Mouse (Mus musculus) urinary bladder, postnatal 0 days (tissue): Measurements from ENCODE around the gene Ttc39d. TPM values are rescaled to one million over a fixed set of nuclear protein-coding genes. Genes with fewer than 3 reads are reported as not detected.

Experiments
- polyA plus RNA-seq: library from polyadenylated mRNA; unstranded; fragments of >200 nt; fragmentation: Nextera tagmentation; extraction: Ambion mirVana; gene quantifications from 2 replicates; pipeline ENCODE4 v1.2.1, GENCODE M21; 2015

The Ttc39d gene
- not detected in 2 replicates for polyA plus RNA-seq

DNA sequence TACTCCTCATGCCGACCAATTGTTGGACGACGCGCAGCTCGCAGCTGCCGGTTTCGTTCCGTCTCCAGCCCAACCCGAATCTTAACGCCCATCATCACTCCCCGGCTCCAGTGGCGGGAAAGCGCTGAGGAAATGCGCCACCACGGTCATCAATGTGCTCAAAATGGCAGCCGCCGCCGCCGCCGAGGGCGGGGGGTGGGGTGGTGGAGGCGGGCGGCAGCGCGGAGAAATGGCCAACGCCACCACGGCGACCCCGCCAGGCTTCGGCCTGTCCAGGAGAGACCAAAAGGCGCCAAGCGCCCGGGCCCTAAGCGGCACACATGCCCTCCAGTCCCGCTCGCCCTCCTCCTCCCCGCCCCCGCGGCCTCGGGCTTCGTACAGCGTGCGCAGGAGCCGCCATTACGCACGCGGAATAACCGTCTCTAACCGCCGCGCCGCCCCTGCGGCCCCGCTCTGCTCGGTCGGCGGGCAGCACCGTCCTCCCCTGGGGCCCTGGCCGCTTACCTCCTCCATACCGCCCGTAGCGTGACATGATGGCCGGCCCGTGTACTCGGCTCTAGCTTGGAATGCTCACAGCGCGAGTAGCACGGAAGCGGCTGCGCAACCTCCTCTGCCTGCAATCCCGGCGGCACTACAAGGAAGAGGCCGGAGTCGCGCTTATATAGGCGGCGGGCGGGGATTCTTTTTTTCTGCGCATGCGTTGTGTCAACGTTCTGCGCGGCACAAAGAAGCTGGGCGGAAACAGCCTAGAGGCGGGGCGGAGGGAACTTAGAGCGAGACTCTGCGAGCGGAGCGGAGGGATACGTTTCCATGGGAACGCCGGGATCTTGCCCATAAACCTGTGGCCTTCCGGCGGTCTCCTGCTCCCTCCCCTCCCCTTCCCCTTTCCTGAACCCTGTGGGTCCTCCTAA is at the start of gene Ttc39d, which contains the start of gene Srsf7:
Ttc39d (plus strand) TSS at position 790 of the 911 bp plus-strand sequence.
Srsf7 (minus strand) TSS at position 637 of the 911 bp plus-strand sequence.

DNA sequence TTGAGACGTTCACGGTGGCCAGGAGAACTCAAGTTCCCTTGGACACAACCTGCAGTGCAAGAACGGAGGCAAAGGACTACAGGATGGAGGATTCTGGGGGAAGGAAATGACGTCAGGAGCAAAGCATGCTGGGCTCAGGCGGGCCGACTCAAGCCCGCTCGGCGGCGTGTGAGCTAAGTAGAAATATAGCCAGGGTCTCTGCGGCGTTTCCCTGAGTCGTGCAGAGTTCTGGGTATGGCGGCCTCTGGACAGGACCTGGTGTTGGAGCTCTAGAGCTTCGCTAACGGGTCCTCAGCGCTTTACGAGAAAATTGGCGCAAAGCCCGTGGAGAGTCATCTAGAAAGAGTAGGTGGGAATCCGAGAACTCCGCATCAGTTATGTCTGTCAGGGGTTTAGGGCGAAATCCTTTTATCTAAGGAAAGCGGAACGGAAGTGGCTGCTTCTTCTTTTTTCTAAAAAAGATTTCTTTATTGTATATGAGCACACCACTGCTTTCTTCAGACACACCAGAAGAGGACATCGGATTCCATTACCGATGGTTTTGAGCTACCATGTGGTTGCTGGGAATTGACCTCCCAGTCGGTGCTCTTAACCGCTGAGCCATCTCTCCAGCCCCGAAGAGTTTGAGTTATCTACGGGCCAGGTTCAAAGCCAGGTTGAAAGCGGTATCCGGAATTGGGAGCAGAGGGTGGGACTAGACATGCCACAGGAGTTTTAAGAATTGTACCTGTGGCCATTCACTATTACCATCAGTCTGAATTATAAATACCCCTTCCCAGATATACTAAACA is 17.3 kb downstream of the Ttc39d start, which contains the start of gene Gemin6:
Gemin6 (plus strand) TSS at position 116 of the 791 bp plus-strand sequence.

Other genes starting within 250 kb of the Ttc39d start
- 23.3 and 28.5 TPM in 2 replicates for gene Hnrnpll, start 145.1 kb upstream of the Ttc39d start, polyA plus RNA-seq
- 4.8 and 4.9 TPM in 2 replicates for gene Galm, start 80.0 kb upstream of the Ttc39d start, polyA plus RNA-seq
- 181 and 216 TPM in 2 replicates for gene Srsf7, start 153 bp upstream of the Ttc39d start, polyA plus RNA-seq
- gene Gemin6, start 17.0 kb downstream of the Ttc39d start, polyA plus RNA-seq: 17.5 and 18.1 TPM in 2 replicates
- 8.6 and 9.5 TPM in 2 replicates for gene Morn2, start 82.7 kb downstream of the Ttc39d start, polyA plus RNA-seq
- 5.6 and 6.0 TPM in 2 replicates for gene Dhx57, start 83.0 kb downstream of the Ttc39d start, polyA plus RNA-seq
- 0.88 and 1.1 TPM in 2 replicates for gene Arhgef33, start 99.9 kb downstream of the Ttc39d start, polyA plus RNA-seq
- 2.0 TPM in 2 replicates for gene Gm10190, start 166.1 kb downstream of the Ttc39d start, polyA plus RNA-seq